Mouse (Mus musculus): Measurements from ENCODE around the gene Tmem262. TPM values are rescaled to one million over a fixed set of nuclear protein-coding genes. Genes with fewer than 3 reads are reported as not detected.

The Tmem262 gene
- total RNA-seq, 2 experiments from 2014 or later = not detected

Small RNAs within 50 kb of the gene (microRNA-seq; reads per million reads assigned to microRNA genes)
- gene Mir6988 (ENCODE audit: borderline number of aligned reads in 2 of 2) = 0 reads per million in 2 experiments

Other genes starting within 250 kb of the Tmem262 start
- 10 to 100 TPM; 11.4 to 11.7 TPM for gene Frmd8, start 204.8 kb upstream of the Tmem262 start, total RNA-seq (2021)
- 1 to 10 TPM; 3.4 to 4.2 TPM for gene Slc25a45, start 202.2 kb upstream of the Tmem262 start, total RNA-seq (2021)
- under 1 TPM; 0.57 to 0.64 TPM for gene Tigd3, start 185.9 kb upstream of the Tmem262 start, total RNA-seq (2021)
- gene Dpf2, start 167.0 kb upstream of the Tmem262 start, total RNA-seq (2021) = 10 to 100 TPM; 75.8 to 96.2 TPM
- gene Cdc42ep2, start 155.2 kb upstream of the Tmem262 start, total RNA-seq (2021) = 1 to 10 TPM; 9.3 to 9.5 TPM
- 10 to 100 TPM; 10.6 to 10.9 TPM for gene Pola2, start 115.8 kb upstream of the Tmem262 start, total RNA-seq (2021)
- not detected for gene Slc22a20, start 93.9 kb upstream of the Tmem262 start, total RNA-seq (2021)
- gene Capn1, start 64.1 kb upstream of the Tmem262 start, total RNA-seq (2021) = 10 to 100 TPM; 34.7 to 35.2 TPM
- gene Syvn1, start 33.5 kb upstream of the Tmem262 start, total RNA-seq (2021) = 10 to 100 TPM; 19.4 to 26.4 TPM
- 10 to 100 TPM; 36.2 to 39.7 TPM for gene Mrpl49, start 22.2 kb upstream of the Tmem262 start, total RNA-seq (2021)
- gene Fau, start 22.2 kb upstream of the Tmem262 start, total RNA-seq (2021) = 100 to 1,000 TPM; 556 to 559 TPM
- gene Znhit2, start 18.8 kb upstream of the Tmem262 start, total RNA-seq (2021) = 10 to 100 TPM; 11.3 to 11.5 TPM
- gene Tm7sf2, start 11.7 kb upstream of the Tmem262 start, total RNA-seq (2021) = 1 to 10 TPM; 3.0 to 3.7 TPM
- 10 to 100 TPM; 23.9 to 25.0 TPM for gene Vps51, start 2.8 kb upstream of the Tmem262 start, total RNA-seq (2021)
- not detected for gene Gm28374, start 2.2 kb downstream of the Tmem262 start, total RNA-seq (2021)
- gene Zfpl1, start 4.9 kb downstream of the Tmem262 start, total RNA-seq (2021) = 10 to 100 TPM; 17.0 to 17.9 TPM
- gene Cdca5, start 5.0 kb downstream of the Tmem262 start, total RNA-seq (2021) = under 1 TPM; 0.19 TPM
- gene AC131692.1, start 14.4 kb downstream of the Tmem262 start, total RNA-seq (2021) = not detected
- gene Naaladl1, start 25.7 kb downstream of the Tmem262 start, total RNA-seq (2021) = not detected
- 1 to 10 TPM; 8.5 to 8.8 TPM for gene Sac3d1, start 38.6 kb downstream of the Tmem262 start, total RNA-seq (2021)
- gene Snx15, start 48.3 kb downstream of the Tmem262 start, total RNA-seq (2021) = 10 to 100 TPM; 12.8 to 13.3 TPM
- under 1 TPM; 0.69 to 0.89 TPM for gene Batf2, start 61.0 kb downstream of the Tmem262 start, total RNA-seq (2021)
- gene Arl2, start 61.5 kb downstream of the Tmem262 start, total RNA-seq (2021) = 10 to 100 TPM; 57.7 to 67.5 TPM
- not detected for gene Majin, start 104.4 kb downstream of the Tmem262 start, total RNA-seq (2021)
- gene Gpha2, start 146.3 kb downstream of the Tmem262 start, total RNA-seq (2021) = not detected
- gene Ppp2r5b, start 155.8 kb downstream of the Tmem262 start, total RNA-seq (2021) = 10 to 100 TPM; 34.5 to 35.3 TPM
- gene Atg2a, start 161.6 kb downstream of the Tmem262 start, total RNA-seq (2021) = 10 to 100 TPM; 24.5 to 25.9 TPM
- 100 to 1,000 TPM; 105 to 151 TPM for gene Ehd1, start 196.7 kb downstream of the Tmem262 start, total RNA-seq (2021)
- 10 to 100 TPM; 10.9 to 11.9 TPM for gene Cdc42bpg, start 226.4 kb downstream of the Tmem262 start, total RNA-seq (2021)